Mouse (Mus musculus) c-Kit-positive CD71-positive TER-119-negative erythroid progenitor cells, embryonic 14.5 days (primary cell): ENCODE results near the gene Cish.
A peak's percentile ranks its signal among the peaks of the same experiment; 100 is the strongest.

Experiments
- DNase-seq: peaks from one replicate; pipeline ENCODE4 v3.0.0-alpha.2; 2013; ENCODE audit warnings: low read depth

Gene Cish

GRCm38 (mm10) chr9:107315791-107316190 is 20.0 kb downstream of the Cish start:
- DNase-seq = no peak

GRCm38 (mm10) chr9:107322461-107323050 is 26.7 kb downstream of the Cish start:
- no peak for DNase-seq

GRCm38 (mm10) chr9:107323558-107323957 is 27.7 kb downstream of the Cish start:
- no peak for DNase-seq

- no peak for DNase-seq
Observed at GRCm38 (mm10) chr9:107324799-107325561, 29.2 kb downstream of the Cish start.

GRCm38 (mm10) chr9:107325904-107326303 is 30.1 kb downstream of the Cish start:
- DNase-seq = no peak

GRCm38 (mm10) chr9:107327879-107328620 is 32.2 kb downstream of the Cish start:
- no peak for DNase-seq

GRCm38 (mm10) chr9:107330791-107331190 is 35.0 kb downstream of the Cish start:
- no peak for DNase-seq

GRCm38 (mm10) chr9:107333686-107334085 is 37.9 kb downstream of the Cish start:
- DNase-seq = no peak

- DNase-seq = no peak
Observed at GRCm38 (mm10) chr9:107334356-107334755, 38.5 kb downstream of the Cish start.

GRCm38 (mm10) chr9:107335046-107335445 is 39.2 kb downstream of the Cish start:
- DNase-seq = no peak

- peak; percentile 71 for DNase-seq
Observed at GRCm38 (mm10) chr9:107335909-107336308, 40.1 kb downstream of the Cish start.

GRCm38 (mm10) chr9:107336386-107336785 is 40.6 kb downstream of the Cish start:
- no peak for DNase-seq

GRCm38 (mm10) chr9:107338172-107338883 is 42.5 kb downstream of the Cish start, which contains the start of gene Hemk1:
Hemk1 (minus strand) TSS chr9:107338350.
- DNase-seq = peak; percentile 70

- peak; percentile 85 for DNase-seq
Observed at GRCm38 (mm10) chr9:107340267-107340859, 44.5 kb downstream of the Cish start, which contains the start of gene 6430571L13Rik. 6430571L13Rik (plus strand) TSS chr9:107340602.

- no peak for DNase-seq
Observed at GRCm38 (mm10) chr9:107340911-107341645, 45.3 kb downstream of the Cish start.

- DNase-seq = no peak
Observed at GRCm38 (mm10) chr9:107342201-107342709, 46.4 kb downstream of the Cish start.

GRCm38 (mm10) chr9:107343146-107343943 is 47.5 kb downstream of the Cish start:
- DNase-seq = no peak

GRCm38 (mm10) chr9:107344027-107344426 is 48.2 kb downstream of the Cish start:
- DNase-seq = no peak

GRCm38 (mm10) chr9:107346081-107346480 is 50.3 kb downstream of the Cish start:
- no peak for DNase-seq
